Mouse (Mus musculus) left cerebral cortex, postnatal 10 days (tissue): ENCODE data around the gene Phldb2. TPM values are rescaled to one million over a fixed set of nuclear protein-coding genes. Genes with fewer than 3 reads are reported as not detected.
A peak's percentile ranks its signal among the peaks of the same experiment; 100 is the strongest.

ENCODE experiments used
- DNase-seq, 2 experiments: peaks; one replicate each; pipeline ENCODE4 v3.0.0; 2021 to 2022; ENCODE audit warnings: low spot score in 2 of 2, mixed read lengths in 1 of 2; ENCODE audit errors: extremely low spot score in 1 of 2
- intact Hi-C: fragments of 180-260 bp; cut with DNase I; formaldehyde crosslinking; loops from one replicate; pipeline ENCODE4 v1.15.1; 2025
- total RNA-seq, 2 experiments: library from RNA; stranded (reverse); gene quantifications; 2 replicates each; pipeline ENCODE4 v1.2.3; 2021

The Phldb2 gene
- 1 to 10 TPM; 6.6 to 9.9 TPM for total RNA-seq

DNA sequence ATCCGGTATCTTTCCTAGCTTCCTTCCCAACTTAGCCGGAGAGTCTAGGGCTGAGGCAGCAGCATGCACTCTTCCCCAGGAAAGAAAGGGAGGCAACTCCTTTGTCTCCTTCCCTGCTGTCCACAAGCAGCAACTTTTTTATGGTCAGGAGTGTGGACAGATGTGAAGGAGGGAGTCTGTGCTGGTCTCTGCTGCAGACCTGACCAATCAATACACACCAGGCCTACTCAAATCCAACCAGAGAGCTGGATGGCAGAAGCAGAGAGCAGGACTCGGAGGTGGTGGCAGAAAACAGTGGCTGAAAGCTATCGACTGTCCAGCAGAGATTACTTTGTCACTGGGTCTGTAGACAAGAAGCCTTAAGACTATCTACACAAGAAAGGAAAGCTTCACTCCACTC lies at the start of gene Phldb2:
Gene Phldb2 (minus strand): TSS at position 205 of the 400 bp plus-strand sequence.
- no peak for DNase-seq
- intact Hi-C loops: no loop called here

DNA sequence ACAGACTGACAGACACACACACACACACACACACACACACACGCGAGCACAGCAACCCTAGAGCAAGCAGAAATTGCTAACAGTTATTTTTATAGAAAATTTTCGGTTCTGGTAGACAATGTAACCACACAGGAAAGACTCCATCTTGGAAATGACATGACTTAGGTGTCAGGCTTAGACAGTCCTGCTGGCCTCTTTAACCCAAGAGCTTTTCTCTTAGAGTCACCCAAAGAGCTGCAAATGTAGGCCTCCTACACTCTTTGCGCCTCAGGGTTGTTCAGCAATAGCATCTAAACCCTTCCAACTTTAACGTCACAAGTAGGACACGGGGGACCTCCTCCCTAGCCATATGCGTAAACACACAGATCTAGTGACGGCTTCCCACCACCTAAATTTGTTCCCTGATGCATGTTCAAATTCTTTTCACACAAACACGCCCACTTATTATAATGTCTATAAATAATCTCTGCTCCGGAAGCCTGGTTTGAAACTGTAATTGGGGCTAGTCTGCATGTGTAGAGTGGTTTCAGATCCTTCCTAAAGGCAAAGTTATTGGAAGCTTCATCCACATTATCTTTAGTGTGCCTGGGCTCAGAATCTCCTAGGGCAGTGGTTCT lies 48.3 kb upstream of the Phldb2 start:
- intact Hi-C loops: no loop called here
- no peak for DNase-seq

DNA sequence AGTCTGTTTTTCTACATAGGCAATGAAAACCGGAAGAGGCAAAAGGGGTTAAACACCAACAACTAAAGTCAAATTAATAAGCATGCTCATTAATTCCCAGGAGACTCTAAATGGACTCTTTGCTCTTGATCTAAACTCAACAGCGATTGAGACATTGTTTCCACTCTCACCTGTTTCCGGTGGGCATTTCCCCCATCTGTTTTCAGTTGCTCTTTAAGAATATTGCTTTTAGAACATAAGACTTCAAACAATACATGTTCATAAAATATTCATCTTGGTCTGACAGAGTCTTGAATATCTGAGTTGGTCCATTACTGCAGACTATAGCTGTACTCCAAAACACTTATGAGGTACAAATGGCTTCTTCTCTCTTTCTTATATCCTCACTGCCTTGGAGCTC lies 47.6 kb upstream of the Phldb2 start:
- no peak for DNase-seq
- intact Hi-C loops: no loop called here

DNA sequence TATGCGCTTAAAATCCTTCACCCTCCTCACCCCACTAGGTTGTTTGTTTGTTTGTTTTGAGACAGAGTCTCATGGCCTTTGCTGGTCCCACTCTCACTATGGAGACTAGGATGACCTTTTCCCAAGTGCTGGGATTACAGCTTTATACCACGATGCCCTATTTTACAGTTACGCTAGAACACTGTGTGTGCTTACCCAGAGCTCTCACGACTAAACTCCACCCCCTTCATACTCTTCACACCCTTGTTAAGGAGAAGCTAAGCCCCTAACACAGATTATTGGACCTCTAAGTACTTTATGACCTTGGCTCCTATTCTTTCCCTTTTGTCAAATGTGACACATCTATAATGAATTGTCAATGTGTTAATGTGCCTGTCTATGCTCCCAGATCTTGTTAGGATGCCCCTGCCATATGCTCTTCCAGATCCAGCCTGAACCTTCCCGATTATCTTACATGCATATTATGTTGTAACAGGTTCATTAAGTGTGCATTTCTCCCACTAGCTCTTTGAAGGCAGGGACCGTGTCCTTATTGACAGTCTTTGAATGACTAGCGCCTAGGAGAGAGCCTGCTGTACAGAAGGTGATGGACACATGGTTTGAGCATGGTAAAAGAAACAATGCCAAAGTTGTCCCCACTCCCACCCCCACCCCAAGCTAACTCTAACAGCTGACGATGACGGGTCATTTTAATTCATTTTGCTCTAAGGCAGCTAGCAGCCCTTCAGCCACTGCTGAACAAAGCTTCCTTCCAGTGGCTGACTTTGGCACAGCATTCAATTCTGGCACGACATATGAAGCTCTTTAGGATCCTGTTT lies 46.2 kb upstream of the Phldb2 start:
- intact Hi-C loops: no loop called here
- no peak for DNase-seq

DNA sequence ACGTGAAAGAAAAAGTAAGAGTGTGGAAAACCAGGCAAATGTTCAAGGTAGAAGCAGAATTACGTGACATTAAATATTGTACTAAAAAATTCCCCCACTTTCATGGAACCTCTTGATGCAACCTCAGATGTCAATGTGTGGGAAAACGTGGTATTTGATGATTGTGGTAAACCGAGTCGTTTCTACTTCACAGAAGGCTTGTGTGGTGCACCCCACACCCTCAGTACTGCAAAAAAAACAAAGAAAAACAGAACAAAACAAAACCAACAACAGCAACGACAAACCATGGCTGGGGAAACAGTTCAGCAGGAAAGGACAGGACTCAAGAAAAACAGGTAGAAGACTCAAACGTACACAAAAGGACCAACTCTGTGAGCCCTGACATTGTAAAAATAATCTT lies 44.8 kb upstream of the Phldb2 start:
- intact Hi-C loops: no loop called here

DNA sequence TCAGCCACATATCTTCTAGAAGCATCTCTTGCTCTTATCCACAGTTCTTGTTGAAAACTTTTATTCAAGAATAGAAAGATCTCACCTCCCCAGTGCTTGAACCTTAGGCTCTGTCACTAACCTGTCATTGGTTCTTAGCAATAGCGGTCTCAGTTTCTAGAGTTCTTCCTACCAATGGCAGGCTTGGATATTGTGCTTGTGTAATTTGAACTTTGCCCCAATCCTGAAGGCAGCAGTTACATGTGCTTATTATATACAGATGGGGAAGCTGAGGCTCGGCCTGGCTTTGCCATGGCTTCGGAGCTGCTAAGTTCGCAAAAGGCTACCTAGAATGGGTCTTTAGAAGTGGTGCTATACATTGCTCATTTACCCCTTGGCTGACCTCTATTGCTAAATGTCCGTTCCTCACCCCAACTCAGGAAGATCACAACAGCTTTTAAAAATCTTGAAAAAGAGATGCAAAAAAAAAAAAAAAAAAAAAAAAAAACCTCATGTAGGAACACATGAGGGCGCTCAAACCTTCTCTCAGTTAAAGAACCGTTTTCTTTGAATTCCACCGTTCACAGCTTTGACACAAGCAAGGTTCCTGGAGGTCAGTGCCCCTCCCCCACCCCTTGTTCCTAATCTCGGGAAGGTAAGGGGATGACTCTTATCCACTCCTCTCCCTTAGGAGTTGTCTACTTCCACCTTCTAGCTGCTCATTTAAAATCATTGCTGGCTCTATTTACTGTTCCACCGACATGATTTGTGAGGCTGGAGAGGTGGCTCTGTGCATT lies 37.7 kb upstream of the Phldb2 start:
- intact Hi-C loops: loop anchor here (2.0 kb wide), 1 partner anchor 32 kb away; no protein-coding TSS in a partner anchor
- DNase-seq: no peak

More for the DNA sequence above, 44.8 kb upstream of the Phldb2 start:
- no peak for DNase-seq

DNA sequence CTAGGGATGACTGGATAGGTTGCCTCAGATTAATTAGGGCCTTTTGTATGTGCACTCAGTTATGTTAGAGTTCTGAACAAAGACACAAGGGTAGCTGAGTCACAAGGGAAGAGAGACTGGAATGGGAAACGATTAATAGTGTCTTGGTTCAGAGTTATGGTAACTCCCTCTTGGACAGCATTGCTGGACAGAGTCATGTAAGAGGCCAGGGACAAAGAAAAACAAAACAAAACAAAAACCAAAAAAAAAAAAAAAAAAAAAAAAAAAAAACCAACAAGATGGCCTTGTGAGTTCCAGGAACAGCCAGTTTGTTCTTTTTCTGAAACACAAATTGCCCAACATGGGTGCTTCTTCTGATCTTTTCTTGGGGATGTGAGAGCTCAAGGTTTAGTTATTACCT lies 32.8 kb upstream of the Phldb2 start:
- intact Hi-C loops: no loop called here

DNA sequence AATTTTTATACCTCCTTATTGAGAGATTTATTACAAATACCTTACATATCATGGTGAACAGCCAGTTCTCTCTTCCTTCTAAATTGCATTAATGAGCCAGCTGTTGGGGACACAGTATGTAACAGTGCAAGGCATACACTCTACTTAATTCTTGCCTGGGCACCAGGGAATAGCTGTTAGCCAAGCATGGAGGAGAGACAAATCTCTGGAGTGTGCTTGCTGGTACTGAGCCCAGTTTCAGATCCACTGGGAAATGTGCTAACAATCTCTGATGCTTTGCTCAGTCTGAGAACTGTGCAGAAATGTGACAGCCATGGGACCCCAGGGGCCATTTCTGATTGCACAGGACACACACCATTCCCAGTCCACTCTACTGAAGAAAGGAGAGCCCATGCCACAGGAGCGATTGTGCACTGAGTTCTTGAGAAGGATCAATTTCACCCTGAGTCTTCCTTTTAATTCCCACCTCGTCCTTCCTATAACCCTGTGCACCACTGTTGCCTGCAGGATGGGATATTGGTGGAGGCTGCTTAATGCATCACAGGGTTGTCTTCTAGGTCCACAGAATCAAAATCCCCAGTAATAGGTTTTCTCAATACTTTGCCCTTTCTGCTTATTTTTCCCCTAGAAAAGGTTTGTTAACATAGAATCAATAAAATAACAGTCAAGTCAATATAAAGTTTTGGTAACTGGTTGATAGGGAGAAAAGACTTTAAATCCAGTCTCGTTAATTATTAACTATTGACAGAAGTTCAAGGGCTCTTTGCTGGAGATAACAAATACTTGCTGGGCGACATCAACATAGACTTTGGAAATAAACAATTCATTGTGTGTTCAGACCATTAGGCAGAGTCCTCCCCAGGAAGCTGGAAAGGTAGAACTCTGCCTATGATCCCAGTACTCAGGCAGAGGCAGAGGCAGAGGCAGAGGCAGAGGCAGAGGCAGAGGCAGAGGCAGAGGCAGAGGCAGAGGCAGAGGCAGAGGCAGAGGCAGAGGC lies 31.5 kb upstream of the Phldb2 start:
- intact Hi-C loops: no loop called here
- no peak for DNase-seq

More for the DNA sequence above, 32.8 kb upstream of the Phldb2 start:
- DNase-seq: no peak

DNA sequence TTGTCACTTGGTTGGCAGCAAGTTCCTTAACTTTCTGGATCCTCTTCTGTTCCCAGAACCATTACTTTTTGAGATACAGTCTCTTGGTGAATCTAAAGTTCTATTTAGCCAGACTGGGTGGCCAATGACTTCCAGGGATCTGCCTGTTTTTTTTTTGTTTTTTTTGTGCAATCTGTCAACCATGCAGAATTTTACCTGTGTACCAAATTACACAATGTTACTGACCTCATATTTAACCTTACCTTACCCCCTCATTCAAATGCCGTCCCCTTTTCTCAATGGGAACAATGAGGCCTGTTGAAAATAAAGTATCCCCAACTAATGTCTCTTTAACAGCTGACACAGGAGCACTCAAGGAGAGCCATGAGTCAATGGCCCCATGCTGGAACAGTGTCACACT lies 22.9 kb upstream of the Phldb2 start:
- intact Hi-C loops: loop anchor here (10.0 kb wide), 1 partner anchor 49 kb away; no protein-coding TSS in a partner anchor

DNA sequence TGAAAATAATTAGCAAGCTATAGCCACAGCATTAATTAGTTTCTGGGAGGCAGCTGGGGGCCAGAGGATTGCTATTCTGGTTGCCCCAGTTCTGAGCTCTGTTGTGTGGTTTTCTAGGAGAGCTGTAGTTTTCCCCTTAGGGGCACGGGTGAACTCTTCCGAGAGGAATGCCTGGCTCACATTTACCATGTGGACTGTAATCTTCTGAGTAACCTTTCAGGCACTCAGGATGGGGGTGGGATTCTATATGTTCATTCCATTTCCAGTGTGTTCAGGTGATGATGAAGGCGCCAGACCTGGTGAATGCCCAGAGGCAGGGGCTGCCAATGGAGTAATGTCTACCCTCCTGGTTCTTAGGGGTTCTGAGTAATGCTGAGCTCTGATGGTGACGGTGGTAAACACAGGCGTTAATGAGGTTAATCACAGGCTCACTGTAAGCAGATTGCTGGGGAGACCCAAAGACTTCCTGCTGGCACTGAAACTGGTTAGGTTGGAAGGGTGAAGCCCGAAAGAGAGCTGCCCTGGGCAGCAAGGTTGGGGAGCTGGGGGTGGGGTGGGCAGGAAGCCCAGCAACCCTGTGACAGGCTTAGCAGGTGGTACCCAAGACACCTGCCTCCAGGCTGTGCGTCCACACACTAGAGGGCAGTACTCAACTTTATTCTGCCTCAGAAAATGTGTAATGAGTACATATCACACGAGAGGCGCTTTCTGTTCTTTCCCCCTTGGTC lies 20.7 kb upstream of the Phldb2 start:
- intact Hi-C loops: loop anchor here (10.0 kb wide), 1 partner anchor 51 kb away; no protein-coding TSS in a partner anchor
- DNase-seq: no peak

More for the DNA sequence above, 22.9 kb upstream of the Phldb2 start:
- DNase-seq: no peak

DNA sequence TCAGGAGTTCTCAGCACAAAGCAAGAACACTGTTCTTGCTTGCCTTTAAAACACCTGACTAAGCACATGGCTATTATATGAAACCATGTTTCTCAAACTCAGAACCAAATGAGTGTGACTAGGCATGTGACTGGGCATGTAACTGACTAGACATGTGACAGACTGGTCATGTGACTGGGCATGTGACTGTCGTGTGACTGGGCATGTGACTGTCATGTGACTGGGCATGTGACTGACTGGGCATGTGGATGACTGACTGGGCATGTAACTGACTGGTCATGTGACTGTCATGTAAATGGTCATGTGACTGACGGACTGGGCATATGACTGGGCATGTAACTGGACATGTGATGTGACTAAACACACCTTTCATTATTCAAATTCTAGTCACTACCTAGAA lies 16.8 kb upstream of the Phldb2 start:
- DNase-seq: no peak
- intact Hi-C loops: loop anchor here (10.0 kb wide), 1 partner anchor 55 kb away; no protein-coding TSS in a partner anchor

DNA sequence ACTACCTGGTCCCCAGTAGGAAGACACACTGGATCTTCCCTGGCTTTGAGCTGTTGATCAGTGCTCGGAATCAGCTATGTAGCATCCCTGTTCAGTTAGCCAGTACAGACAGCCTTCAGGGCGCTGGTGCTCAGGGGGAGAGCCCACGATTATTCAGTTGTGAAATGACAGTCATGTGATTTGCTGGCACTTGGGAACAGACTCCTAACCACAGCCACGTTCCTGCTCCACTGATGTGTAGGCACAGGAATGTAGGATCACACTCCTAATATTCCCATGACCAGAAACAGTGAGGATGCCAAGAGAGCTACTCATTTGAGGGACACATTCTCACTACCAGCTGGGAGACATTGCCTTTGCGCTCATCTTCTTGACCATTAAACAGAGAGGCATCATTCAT lies 15.3 kb upstream of the Phldb2 start:
- intact Hi-C loops: loop anchor here (5.0 to 10.0 kb wide), 2 partner anchors 126 to 284 kb away; no protein-coding TSS in a partner anchor
- DNase-seq: no peak

DNA sequence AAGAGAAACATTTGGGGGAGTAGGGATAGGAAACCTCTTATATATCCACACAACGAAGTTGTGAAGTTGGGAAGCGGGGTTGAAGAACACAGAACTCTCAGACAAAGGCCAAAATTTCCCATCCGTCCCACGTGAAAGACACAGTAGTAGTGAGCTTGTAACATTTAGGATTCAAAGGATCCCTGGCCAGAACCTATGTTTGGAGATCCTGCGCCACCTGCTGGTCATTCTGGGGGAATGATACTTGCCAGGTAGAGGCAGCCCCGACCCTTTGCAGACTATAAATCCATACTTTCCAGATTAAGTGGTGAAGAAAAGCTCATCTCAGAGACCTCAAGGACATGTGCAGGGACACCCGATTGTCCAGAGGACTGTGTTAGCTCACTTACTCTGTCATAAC lies 14.1 kb upstream of the Phldb2 start:
- DNase-seq: peak; percentile 65 to 75
- intact Hi-C loops: loop anchor here (2.0 to 10.0 kb wide), 3 partner anchors 125 to 283 kb away; no protein-coding TSS in a partner anchor

DNA sequence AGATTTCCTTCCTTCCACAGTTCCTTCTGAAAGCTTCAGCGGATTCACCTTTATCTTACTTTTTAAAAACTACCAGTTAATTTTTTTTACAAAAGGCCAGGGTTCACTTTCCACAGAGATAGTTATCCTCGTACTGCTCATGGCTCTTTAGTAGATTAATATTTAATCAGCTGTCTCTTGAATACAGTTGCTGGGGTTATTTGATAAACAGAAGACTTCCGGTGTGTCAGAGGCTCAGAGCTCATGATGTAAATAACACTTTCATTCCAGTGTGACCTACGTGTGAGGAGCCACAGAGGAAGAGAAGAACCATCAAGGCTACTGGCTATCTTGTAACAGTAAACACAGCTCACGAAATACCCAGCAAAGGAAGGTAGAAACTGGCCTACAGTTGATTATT lies 13.2 kb upstream of the Phldb2 start:
- no peak for DNase-seq
- intact Hi-C loops: loop anchor here (2.0 to 10.0 kb wide), 3 partner anchors 124 to 282 kb away; no protein-coding TSS in a partner anchor

DNA sequence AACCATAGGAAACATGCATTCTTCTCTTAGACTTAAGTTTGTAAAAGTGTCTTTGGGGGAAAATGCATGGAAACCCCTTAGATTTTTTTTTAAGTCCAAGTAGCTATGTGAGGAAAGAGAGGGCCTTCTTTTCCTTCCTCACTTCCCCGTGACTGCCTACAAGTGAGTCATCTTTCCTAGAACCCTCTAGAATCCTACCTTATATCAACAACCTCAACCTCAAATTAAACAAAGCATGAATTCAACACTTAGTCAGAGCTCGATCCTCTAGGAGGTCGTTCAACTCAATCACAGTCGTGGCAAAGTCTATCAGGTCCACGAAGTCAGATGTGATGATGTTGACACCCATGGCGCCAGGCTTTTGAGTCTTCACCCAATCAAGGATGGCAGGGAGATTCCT lies 11.4 kb upstream of the Phldb2 start:
- no peak for DNase-seq
- intact Hi-C loops: loop anchor here (5.0 to 10.0 kb wide), 2 partner anchors 122 to 280 kb away; no protein-coding TSS in a partner anchor

DNA sequence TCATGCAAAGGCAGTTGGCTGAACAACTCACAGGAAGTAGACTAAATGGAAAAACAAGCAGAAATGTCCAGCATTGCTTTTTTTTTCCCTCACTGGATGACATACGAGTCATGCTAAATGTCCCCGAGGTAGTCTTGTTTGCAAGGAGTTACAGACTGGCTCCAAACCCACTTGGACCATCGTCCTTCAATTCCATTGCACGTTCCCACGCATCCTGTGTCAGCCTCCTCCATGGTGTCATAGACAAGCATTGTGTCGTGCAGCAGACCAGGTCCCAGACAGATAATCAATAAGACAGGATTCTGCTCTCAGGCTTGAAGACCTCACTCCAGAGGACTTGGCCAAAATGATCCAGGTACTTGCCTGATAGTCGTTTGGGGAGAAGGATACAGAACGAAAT lies 10.4 kb upstream of the Phldb2 start:
- no peak for DNase-seq
- intact Hi-C loops: loop anchor here (10.0 kb wide), 1 partner anchor 279 kb away; no protein-coding TSS in a partner anchor

DNA sequence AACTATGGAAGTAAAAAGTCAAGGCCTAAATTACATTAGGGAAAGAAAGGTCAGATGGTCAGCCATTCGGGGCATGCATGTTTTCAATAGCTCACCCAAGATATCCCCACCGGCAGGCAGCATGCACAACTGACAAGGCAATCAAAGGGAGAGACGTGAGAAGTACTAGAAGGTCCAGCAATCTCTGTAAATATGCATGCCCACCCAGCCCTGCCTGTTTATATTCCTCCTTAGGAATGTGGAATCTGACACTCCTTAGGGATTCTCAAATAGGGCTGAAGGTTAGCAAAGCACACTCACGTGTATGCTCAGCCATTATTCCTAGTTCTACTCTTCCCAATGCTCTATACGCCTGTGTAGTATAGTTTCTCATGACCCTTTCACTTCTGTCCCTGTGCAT lies 9.7 kb upstream of the Phldb2 start:
- no peak for DNase-seq
- intact Hi-C loops: loop anchor here (10.0 kb wide), 1 partner anchor 278 kb away; no protein-coding TSS in a partner anchor
